Mouse (Mus musculus) heart, adult 2 months (tissue): ENCODE results near the gene Dnhd1.

Experiments
- CTCF ChIP-seq: fragments of 200-600 bp; IDR thresholded peaks from 2 replicates; pipeline ENCODE4 v1.8.1; 2022; ENCODE audit warnings: antibody characterized with exemption, mild to moderate bottlenecking, moderate library complexity
- EP300 ChIP-seq: fragments of 200-500 bp; IDR thresholded peaks from 2 replicates; pipeline ENCODE4 v1.6.1; 2011; ENCODE audit warnings: low read depth, low read length, control low read depth; ENCODE audit not compliant: insufficient read depth
- POLR2A ChIP-seq: fragments of 200-500 bp; IDR thresholded peaks from 2 replicates; pipeline ENCODE4 v1.6.1; 2011; ENCODE audit warnings: mild to moderate bottlenecking, low read depth, low read length, control low read depth; ENCODE audit not compliant: insufficient read depth

- TF ChIP-seq POLR2A (peak; percentile 91), EP300 (no peak), CTCF (no peak)
Measured at GRCm38 (mm10) chr7:105640233-105640893, 10.3 kb upstream of the Dnhd1 start, which contains the start of the genes Arfip2 and Gm45799.
